Mouse (Mus musculus) neural tube, embryonic 13.5 days (tissue): Measurements from ENCODE around the gene Parp9. TPM values are rescaled to one million over a fixed set of nuclear protein-coding genes. Genes with fewer than 3 reads are reported as not detected.
"Not testable (repeated sequence)": the region's sequence is repeated elsewhere in the genome, so short reads cannot be mapped to it uniquely, and the experiment has no call there.

ENCODE experiments used
- ATAC-seq: fragments of 200-750 bp; cut with Nextera tagmentation; 2 replicates; pipeline ENCODE4 v1.8.0; 2017; ENCODE audit warnings: low read depth, mild to moderate bottlenecking, moderate TSS enrichment, moderate library complexity
- H3K27ac ChIP-seq: fragments of 300-500 bp; sonication (generic); replicated peaks from 2 replicates; pipeline ENCODE4 v1.5.1; 2015; ENCODE audit warnings: moderate library complexity, mild to moderate bottlenecking, inconsistent platforms
- H3K27me3 ChIP-seq: fragments of 300-500 bp; sonication (generic); 2 replicates; pipeline ENCODE4 v1.6.1; 2015; ENCODE audit warnings: mild to moderate bottlenecking, inconsistent platforms
- H3K36me3 ChIP-seq: fragments of 300-500 bp; sonication (generic); 2 replicates; pipeline ENCODE4 v1.6.1; 2015; ENCODE audit warnings: mild to moderate bottlenecking, inconsistent platforms
- H3K4me1 ChIP-seq: fragments of 300-500 bp; sonication (generic); replicated peaks from 2 replicates; pipeline ENCODE4 v1.6.1; 2015; ENCODE audit warnings: inconsistent platforms
- H3K4me2 ChIP-seq: fragments of 300-500 bp; sonication (generic); 2 replicates; pipeline ENCODE4 v1.6.1; 2015; ENCODE audit warnings: inconsistent platforms, mild to moderate bottlenecking, moderate library complexity
- H3K4me3 ChIP-seq: fragments of 300-500 bp; sonication (generic); 2 replicates; pipeline ENCODE4 v1.5.1; 2015; ENCODE audit warnings: mild to moderate bottlenecking, inconsistent platforms
- H3K9ac ChIP-seq: fragments of 300-500 bp; sonication (generic); 2 replicates; pipeline ENCODE4 v1.6.1; 2015; ENCODE audit warnings: moderate library complexity, mild to moderate bottlenecking, inconsistent platforms
- H3K9me3 ChIP-seq: fragments of 300-500 bp; sonication (generic); 2 replicates; pipeline ENCODE4 v1.6.1; 2016; ENCODE audit warnings: inconsistent platforms
- WGBS: fragments of 180-500 bp; shearing (Covaris S2); methylation state at CpG from one replicate; pipeline ENCODE4 v1.1.7; 2015; 5-methylcytosine and 5-hydroxymethylcytosine counted together
- polyA plus RNA-seq: library from polyadenylated mRNA; unstranded; fragments of >200 nt; fragmentation: Nextera tagmentation; extraction: Ambion mirVana; gene quantifications from 2 replicates; pipeline ENCODE4 v1.2.1, GENCODE M21; 2015

Gene Parp9
- 2.3 and 2.4 TPM in 2 replicates for polyA plus RNA-seq

- no peaks in the 10 kb centered on the region for H3K36me3 ChIP-seq
- WGBS = 1% methylated on average over 52 of the region's 52 CpGs
- peak within 1 kb of the TSS; percentile 74 for H3K9ac ChIP-seq
- peaks cover 14% of the 10 kb centered on the region for H3K27me3 ChIP-seq
- no peak within 1 kb of the TSS for H3K27ac ChIP-seq
- ATAC-seq = peak; percentile 68
- peaks cover 13% of the 10 kb centered on the region for H3K4me1 ChIP-seq
- H3K4me2 ChIP-seq = peak within 1 kb of the TSS; percentile 89
- H3K9me3 ChIP-seq = no peaks in the 10 kb centered on the region
- peak within 1 kb of the TSS; percentile 56 for H3K4me3 ChIP-seq
These were observed at the start of gene Parp9, which contains the start of gene Dtx3l for GRCm38 (mm10) chr16:35938211-35939151. TSS of gene Parp9 (plus strand) at chr16:35938470. TSS of gene Dtx3l (minus strand) at chr16:35939151.

GRCm38 (mm10) chr16:35888910-35889309 lies 49.4 kb upstream of the Parp9 start:
- no peaks in the 10 kb centered on the region for H3K9me3 ChIP-seq
- no peak for ATAC-seq
- no peaks in the 10 kb centered on the region for H3K4me1 ChIP-seq
- H3K9ac ChIP-seq = no peak overlapping the region
- H3K4me3 ChIP-seq = no peak overlapping the region
- H3K27ac ChIP-seq = no peak overlapping the region
- 93% methylated on average over 5 of the region's 5 CpGs for WGBS
- H3K36me3 ChIP-seq = no peaks in the 10 kb centered on the region
- no peaks in the 10 kb centered on the region for H3K27me3 ChIP-seq
- no peak overlapping the region for H3K4me2 ChIP-seq

GRCm38 (mm10) chr16:35890645-35891044 lies 47.6 kb upstream of the Parp9 start:
- no peak overlapping the region for H3K4me3 ChIP-seq
- no peak overlapping the region for H3K9ac ChIP-seq
- no peak overlapping the region for H3K4me2 ChIP-seq
- no peaks in the 10 kb centered on the region for H3K27me3 ChIP-seq
- no peak for ATAC-seq
- no peaks in the 10 kb centered on the region for H3K9me3 ChIP-seq
- 76% methylated on average over 3 of the region's 3 CpGs for WGBS
- H3K36me3 ChIP-seq = no peaks in the 10 kb centered on the region
- no peaks in the 10 kb centered on the region for H3K4me1 ChIP-seq
- H3K27ac ChIP-seq = no peak overlapping the region

GRCm38 (mm10) chr16:35891603-35892002 lies 46.7 kb upstream of the Parp9 start:
- ATAC-seq, H3K9ac ChIP-seq, H3K4me3 ChIP-seq, H3K36me3 ChIP-seq, H3K4me1 ChIP-seq, H3K9me3 ChIP-seq, H3K27ac ChIP-seq, H3K27me3 ChIP-seq, H3K4me2 ChIP-seq: not testable (repeated sequence)
- WGBS = 82% methylated on average over 5 of the region's 5 CpGs

- H3K4me2 ChIP-seq = no peak overlapping the region
- ATAC-seq = no peak
- no peak overlapping the region for H3K9ac ChIP-seq
- 16% methylated on average over 6 of the region's 6 CpGs for WGBS
- no peaks in the 10 kb centered on the region for H3K36me3 ChIP-seq
- H3K9me3 ChIP-seq = peaks cover 5% of the 10 kb centered on the region; the same call in 1 of the 2 replicates
- no peaks in the 10 kb centered on the region for H3K4me1 ChIP-seq
- no peak overlapping the region for H3K27ac ChIP-seq
- no peak overlapping the region for H3K4me3 ChIP-seq
- no peaks in the 10 kb centered on the region for H3K27me3 ChIP-seq
These were observed 43.3 kb upstream of the Parp9 start for GRCm38 (mm10) chr16:35894997-35895396.

- Histone ChIP-seq H3K27ac (no peak overlapping the region), H3K4me3 (no peak overlapping the region)
- WGBS = 87% methylated on average over 3 of the region's 3 CpGs
These were observed 37.7 kb upstream of the Parp9 start for GRCm38 (mm10) chr16:35900541-35900940.

GRCm38 (mm10) chr16:35903014-35903640 lies 35.1 kb upstream of the Parp9 start:
- H3K9ac ChIP-seq = no peak overlapping the region
- ATAC-seq = no peak
- H3K4me1 ChIP-seq = no peaks in the 10 kb centered on the region
- no peak overlapping the region for H3K4me3 ChIP-seq
- no peak overlapping the region for H3K4me2 ChIP-seq
- H3K27me3 ChIP-seq = no peaks in the 10 kb centered on the region
- H3K36me3 ChIP-seq = no peaks in the 10 kb centered on the region
- no peak overlapping the region for H3K27ac ChIP-seq
- no peaks in the 10 kb centered on the region for H3K9me3 ChIP-seq
- 91% methylated on average over 6 of the region's 6 CpGs for WGBS

More at GRCm38 (mm10) chr16:35900541-35900940, 37.7 kb upstream of the Parp9 start:
- Histone ChIP-seq H3K4me1 (no peaks in the 10 kb centered on the region), H3K9me3 (peaks cover 5% of the 10 kb centered on the region; the same call in 1 of the 2 replicates), H3K27me3 (no peaks in the 10 kb centered on the region), H3K4me2 (no peak overlapping the region), H3K9ac (no peak overlapping the region), H3K36me3 (no peaks in the 10 kb centered on the region)
- ATAC-seq = no peak

- Histone ChIP-seq H3K4me2 (no peak overlapping the region), H3K27ac (no peak overlapping the region), H3K9me3 (peaks cover 4% of the 10 kb centered on the region; the same call in 1 of the 2 replicates), H3K9ac (no peak overlapping the region), H3K4me1 (no peaks in the 10 kb centered on the region), H3K4me3 (no peak overlapping the region), H3K36me3 (no peaks in the 10 kb centered on the region), H3K27me3 (no peaks in the 10 kb centered on the region)
- ATAC-seq = no peak
- WGBS = 55% methylated on average over 4 of the region's 4 CpGs
These were observed 34.0 kb upstream of the Parp9 start for GRCm38 (mm10) chr16:35904121-35904736.

- Histone ChIP-seq H3K9ac (no peak overlapping the region), H3K4me1 (no peaks in the 10 kb centered on the region), H3K9me3 (peaks cover 4% of the 10 kb centered on the region; the same call in 1 of the 2 replicates), H3K27me3 (no peaks in the 10 kb centered on the region), H3K4me2 (no peak overlapping the region), H3K4me3 (no peak overlapping the region), H3K27ac (no peak overlapping the region), H3K36me3 (no peaks in the 10 kb centered on the region)
- no peak for ATAC-seq
- 92% methylated on average over 3 of the region's 3 CpGs for WGBS
These were observed 32.9 kb upstream of the Parp9 start for GRCm38 (mm10) chr16:35905355-35905754.

GRCm38 (mm10) chr16:35905819-35906485 lies 32.3 kb upstream of the Parp9 start:
- Histone ChIP-seq H3K4me2 (no peak overlapping the region), H3K27ac (no peak overlapping the region), H3K27me3 (no peaks in the 10 kb centered on the region), H3K4me1 (no peaks in the 10 kb centered on the region), H3K4me3 (no peak overlapping the region), H3K9me3 (peaks cover 4% of the 10 kb centered on the region; the same call in 1 of the 2 replicates), H3K9ac (no peak overlapping the region), H3K36me3 (no peaks in the 10 kb centered on the region)
- 87% methylated on average over 6 of the region's 6 CpGs for WGBS
- no peak for ATAC-seq

- H3K27ac ChIP-seq = no peak overlapping the region
- H3K9ac ChIP-seq = no peak overlapping the region
- H3K9me3 ChIP-seq = peaks cover 4% of the 10 kb centered on the region; the same call in 1 of the 2 replicates
- no peak overlapping the region for H3K4me2 ChIP-seq
- H3K36me3 ChIP-seq = no peaks in the 10 kb centered on the region
- no peaks in the 10 kb centered on the region for H3K4me1 ChIP-seq
- no peak overlapping the region for H3K4me3 ChIP-seq
- no peaks in the 10 kb centered on the region for H3K27me3 ChIP-seq
- WGBS = 85% methylated on average over 7 of the region's 7 CpGs
- no peak for ATAC-seq
These were observed 31.4 kb upstream of the Parp9 start for GRCm38 (mm10) chr16:35906887-35907286.
